Mouse (Mus musculus) ES-Bruce4 (cell line): Measurements from ENCODE around the gene Lmtk2.

Experiments used
- CTCF ChIP-seq: IDR thresholded peaks from one replicate; pipeline ENCODE4 v1.8.1; 2011; ENCODE audit warnings: low read depth, low read length
- EP300 ChIP-seq: IDR thresholded peaks from 2 replicates; pipeline ENCODE4 v1.6.1; 2011; ENCODE audit warnings: low read depth, low read length; ENCODE audit not compliant: insufficient read depth
- POLR2A ChIP-seq: IDR thresholded peaks from one replicate; pipeline ENCODE4 v1.8.1; 2011; ENCODE audit warnings: low read length; ENCODE audit not compliant: insufficient read depth

GRCm38 (mm10) chr5:144188422-144188821, 88.2 kb downstream of the Lmtk2 start:
- TF ChIP-seq CTCF = no peak
- TF ChIP-seq POLR2A = no peak
- no peak for TF ChIP-seq EP300
